Mouse (Mus musculus): Measurements from ENCODE around the gene Trir. TPM values are rescaled to one million over a fixed set of nuclear protein-coding genes. Genes with fewer than 3 reads are reported as not detected.
A peak's percentile ranks its signal among the peaks of the same experiment; 100 is the strongest.

The Trir gene
- polyA plus RNA-seq, 1 experiment from 2014 or later, result 152 TPM

DNA sequence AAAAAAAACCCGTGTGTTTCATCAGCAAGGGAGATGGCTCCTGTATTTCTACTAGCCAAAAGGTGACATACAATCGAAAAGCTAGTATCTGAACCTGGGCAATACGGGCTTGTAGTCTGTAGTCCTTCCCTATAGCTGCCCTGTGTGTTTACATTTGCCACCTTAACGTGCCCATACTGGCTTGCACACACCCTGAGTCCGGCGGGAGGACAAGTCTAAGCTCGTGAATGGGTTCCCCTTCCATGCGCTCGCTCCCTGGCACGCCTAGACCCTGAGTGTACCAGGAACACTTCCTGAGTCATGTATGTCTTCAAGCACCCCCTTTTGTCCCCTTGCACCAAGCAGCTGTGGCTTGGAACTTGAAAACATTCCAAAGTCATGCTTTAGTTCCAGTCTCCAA, 9.9 kb upstream of the Trir start:
- TF ChIP-seq CTCF (IDR thresholded peaks at IDR 0.05), result no peak

DNA sequence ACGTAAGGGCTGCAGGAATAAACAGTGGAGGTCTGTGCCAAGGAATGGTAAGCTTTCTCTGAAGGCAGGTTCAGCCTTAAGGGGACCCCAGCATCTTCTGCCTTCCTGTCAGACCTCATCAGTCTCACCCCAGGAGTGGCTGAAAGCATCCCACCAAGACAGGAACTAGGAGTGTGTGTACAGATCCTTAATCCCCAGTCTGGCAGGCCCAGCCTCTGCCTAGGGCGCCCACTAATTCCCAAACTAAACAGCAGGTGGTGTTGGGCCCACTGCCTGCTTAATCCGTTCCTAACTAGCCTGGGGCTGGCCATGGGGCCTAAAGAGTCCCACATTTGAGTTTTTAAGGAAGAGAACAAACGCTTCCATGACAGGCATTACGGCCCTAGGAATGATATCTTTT, 9.4 kb upstream of the Trir start:
- POLR2A ChIA-PET, result interaction anchor here (1.2 to 1.6 kb wide), 2 partner anchors 9 to 42 kb away, joined by 5 to 9 read pairs; partner anchors contain the start of gene Trir
- no peak for TF ChIP-seq CTCF (IDR thresholded peaks at IDR 0.05)
- no peak for DNase-seq (ENCODE audit: low read depth, low spot score)
- peaks cover 4% of the 10 kb centered on the region for H3K27me3 ChIP-seq
- ATAC-seq, result no peak
- CTCF ChIA-PET, result interaction anchor here (1.5 kb wide), 1 partner anchor 20 kb away, joined by 6 read pairs; no protein-coding TSS in a partner anchor
- in situ Hi-C loops (cut with MboI; ENCODE audit: low pct_unique_long_range_greater_than_20kb), result no loop called here

More for the DNA sequence above, 9.9 kb upstream of the Trir start:
- no peak for DNase-seq (ENCODE audit: low read depth, low spot score)
- ChIA-PET CTCF (interaction anchor here (1.5 kb wide), 1 partner anchor 19 kb away, joined by 6 read pairs; no protein-coding TSS in a partner anchor), POLR2A (interaction anchor here (1.2 to 1.6 kb wide), 2 partner anchors 9 to 42 kb away, joined by 5 to 9 read pairs; partner anchors contain the start of gene Trir)
- peaks cover 4% of the 10 kb centered on the region for H3K27me3 ChIP-seq
- ATAC-seq, result no peak
- in situ Hi-C loops (cut with MboI; ENCODE audit: low pct_unique_long_range_greater_than_20kb), result no loop called here

DNA sequence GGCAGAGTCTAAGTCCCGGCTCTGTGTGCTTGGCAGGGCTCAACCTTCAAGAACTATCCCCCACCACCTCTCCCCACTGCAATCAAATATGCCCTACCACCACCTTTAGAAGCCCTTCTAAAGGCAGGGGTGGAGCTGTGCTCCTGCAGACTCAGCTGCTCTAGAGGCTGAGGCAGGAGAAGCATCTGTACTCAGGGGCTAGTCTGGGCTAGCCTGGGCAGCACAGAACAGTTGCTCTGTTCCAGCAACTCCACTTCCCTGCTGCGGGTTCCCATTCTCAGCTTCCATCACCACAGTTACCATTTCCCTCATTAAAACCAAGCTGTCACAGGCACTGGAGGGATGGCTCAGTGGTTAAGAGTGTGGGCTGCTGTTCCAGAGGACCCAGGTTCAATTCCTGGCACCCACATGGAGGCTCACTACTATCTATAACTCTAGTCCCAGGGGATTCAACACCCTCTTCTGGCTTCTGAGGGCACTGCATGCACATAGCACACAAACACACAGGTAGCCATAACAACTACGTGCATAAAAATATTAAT, 5.0 kb upstream of the Trir start:
- POLR2A ChIA-PET, result no interaction called here

DNA sequence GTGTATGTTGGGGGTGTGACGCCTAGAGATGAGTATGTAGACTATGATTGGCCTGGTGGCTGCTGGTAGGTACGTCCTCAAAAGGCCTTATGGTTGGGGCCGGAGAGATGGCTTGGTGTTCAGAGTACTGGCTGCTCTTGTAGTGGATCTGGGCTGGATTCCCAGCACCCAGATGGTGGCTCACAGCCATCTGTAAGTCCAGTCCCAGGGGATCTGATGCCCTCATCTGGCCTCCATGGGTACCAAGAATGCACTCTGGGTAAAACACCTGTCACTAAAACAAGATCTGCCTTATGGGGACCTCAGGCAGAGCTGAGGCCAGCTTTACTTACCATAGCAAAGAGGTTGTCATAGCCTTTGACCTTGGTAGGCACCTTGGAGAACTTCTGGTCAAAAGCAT, 2.8 kb upstream of the Trir start:
- no peak for DNase-seq (ENCODE audit: low read depth, low spot score)
- no peak for ATAC-seq
- CTCF ChIA-PET, result no interaction called here
- H3K27me3 ChIP-seq, result no peaks in the 10 kb centered on the region
- in situ Hi-C loops (cut with MboI; ENCODE audit: low pct_unique_long_range_greater_than_20kb), result no loop called here
- no peak for TF ChIP-seq CTCF (IDR thresholded peaks at IDR 0.05)
- POLR2A ChIA-PET, result interaction anchor here (1.4 kb wide), 1 partner anchor 8 kb away, joined by 3 read pairs; no protein-coding TSS in a partner anchor

More for the DNA sequence above, 5.0 kb upstream of the Trir start:
- ATAC-seq (no peak), DNase-seq (ENCODE audit: low read depth, low spot score) (no peak)
- CTCF ChIA-PET, result interaction anchor here (0.6 kb wide), 1 partner anchor 28 kb away, joined by 3 read pairs; no protein-coding TSS in a partner anchor
- TF ChIP-seq CTCF (IDR thresholded peaks at IDR 0.05), result no peak
- H3K27me3 ChIP-seq, result no peaks in the 10 kb centered on the region
- in situ Hi-C loops (cut with MboI; ENCODE audit: low pct_unique_long_range_greater_than_20kb), result no loop called here

DNA sequence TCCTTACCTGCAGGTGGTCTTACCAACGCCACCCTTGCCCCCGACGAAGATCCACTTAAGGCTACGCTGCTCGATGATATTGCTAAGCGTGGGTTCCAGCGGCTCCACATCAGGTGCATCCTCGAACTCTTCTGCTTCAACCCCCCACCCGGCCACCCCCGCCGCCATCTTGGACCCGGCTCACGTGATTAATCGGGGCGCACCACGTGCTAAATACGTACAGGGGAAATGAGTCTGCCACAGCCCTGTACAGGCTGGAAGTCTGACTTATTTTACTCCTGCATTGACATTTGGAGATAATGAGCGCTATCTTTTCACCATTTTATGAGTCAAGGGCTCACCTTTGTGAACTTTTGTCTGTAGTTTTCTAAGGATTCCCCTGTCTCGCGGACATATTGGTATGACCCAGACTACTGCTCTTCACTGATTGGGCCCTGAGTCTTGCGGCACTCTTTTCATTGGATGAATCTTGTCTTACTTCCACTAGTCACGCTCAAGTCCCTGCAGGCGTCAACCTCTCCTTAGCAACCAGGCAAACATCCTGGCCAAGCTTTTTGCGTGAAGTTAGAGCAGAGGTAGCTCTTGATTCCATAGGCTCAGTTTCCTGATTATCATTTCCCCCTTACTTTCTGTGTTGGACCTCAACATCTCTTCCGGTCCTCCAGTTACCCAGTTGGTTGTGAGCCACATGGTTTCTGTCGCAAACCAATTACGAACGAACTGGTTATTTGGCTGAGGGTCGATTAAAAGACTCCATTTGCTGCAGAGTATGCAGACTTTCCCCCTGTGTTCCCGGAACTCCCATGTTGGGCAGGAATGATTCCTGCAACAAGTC, 1.3 kb upstream of the Trir start, which contains the start of gene Asna1:
TSS of gene Asna1 (minus strand) at position 184 of the 835 bp plus-strand sequence.
- POLR2A ChIA-PET, result interaction anchor here (1.4 to 1.9 kb wide), 3 partner anchors 8 to 49 kb away, joined by 3 to 9 read pairs (median 7); no protein-coding TSS in a partner anchor

DNA sequence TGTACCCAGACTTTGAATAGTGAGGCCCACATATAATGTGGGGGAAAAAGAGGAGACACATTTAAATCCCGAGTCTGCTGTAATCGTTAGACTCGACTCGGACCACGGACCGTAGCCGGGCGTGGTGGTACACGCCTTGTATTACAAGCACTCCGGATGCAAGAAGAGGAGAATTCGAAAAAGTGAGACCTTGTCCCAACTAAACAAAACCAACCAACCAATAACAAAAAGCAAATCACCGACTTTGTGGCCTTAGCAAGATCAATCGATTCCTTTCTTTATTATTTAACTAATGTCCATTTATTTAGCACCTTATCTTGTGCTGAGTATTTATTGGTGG, 863 bp downstream of the Trir start:
- CTCF ChIA-PET, result interaction anchor here (1.0 kb wide), 1 partner anchor 34 kb away, joined by 3 read pairs; no protein-coding TSS in a partner anchor
- ATAC-seq, result no peak
- POLR2A ChIA-PET, result interaction anchor here (1.9 kb wide), 1 partner anchor 51 kb away, joined by 7 read pairs; no protein-coding TSS in a partner anchor
- in situ Hi-C loops (cut with MboI; ENCODE audit: low pct_unique_long_range_greater_than_20kb), result no loop called here
- no peak for DNase-seq (ENCODE audit: low read depth, low spot score)
- no peaks in the 10 kb centered on the region for H3K27me3 ChIP-seq
- TF ChIP-seq CTCF (IDR thresholded peaks at IDR 0.05), result no peak

More for the DNA sequence above, 1.3 kb upstream of the Trir start, which contains the start of gene Asna1:
- no peak for TF ChIP-seq CTCF (IDR thresholded peaks at IDR 0.05)
- CTCF ChIA-PET, result interaction anchor here (0.9 to 2.0 kb wide), 3 partner anchors 11 to 46 kb away, joined by 4 to 8 read pairs (median 5); partner anchors contain the start of genes Dhps and Tnpo2
- H3K27me3 ChIP-seq, result no peaks in the 10 kb centered on the region
- DNase-seq (ENCODE audit: low read depth, low spot score), result peak; percentile 80
- in situ Hi-C loops (cut with MboI; ENCODE audit: low pct_unique_long_range_greater_than_20kb), result no loop called here
- peak; percentile 73 for ATAC-seq

DNA sequence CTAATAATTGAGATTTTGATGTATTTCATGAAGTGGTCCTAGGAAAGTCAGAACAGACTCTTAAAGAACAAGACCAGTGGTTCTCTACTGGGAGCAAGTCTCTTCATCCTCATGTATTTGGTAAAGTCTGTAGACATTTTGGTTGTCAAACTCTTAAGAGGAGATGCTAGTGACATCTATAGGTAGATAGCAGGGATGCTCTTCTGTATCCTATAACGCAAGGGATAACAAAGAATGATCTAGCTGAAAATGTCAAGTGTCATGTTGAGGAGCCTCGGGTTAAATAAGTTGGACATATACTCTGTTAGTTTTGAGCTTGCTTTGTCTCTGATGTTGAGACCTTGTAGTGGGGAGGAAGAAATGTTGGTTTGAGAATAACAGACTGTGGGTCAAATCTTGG, 1.3 kb downstream of the Trir start:
- in situ Hi-C loops (cut with MboI; ENCODE audit: low pct_unique_long_range_greater_than_20kb), result no loop called here
- DNase-seq (ENCODE audit: low read depth, low spot score), result no peak
- POLR2A ChIA-PET, result no interaction called here
- no peak for TF ChIP-seq CTCF (IDR thresholded peaks at IDR 0.05)
- H3K27me3 ChIP-seq, result no peaks in the 10 kb centered on the region
- CTCF ChIA-PET, result interaction anchor here (1.0 kb wide), 2 partner anchors 33 to 53 kb away, joined by 3 read pairs; no protein-coding TSS in a partner anchor
- ATAC-seq, result no peak

DNA sequence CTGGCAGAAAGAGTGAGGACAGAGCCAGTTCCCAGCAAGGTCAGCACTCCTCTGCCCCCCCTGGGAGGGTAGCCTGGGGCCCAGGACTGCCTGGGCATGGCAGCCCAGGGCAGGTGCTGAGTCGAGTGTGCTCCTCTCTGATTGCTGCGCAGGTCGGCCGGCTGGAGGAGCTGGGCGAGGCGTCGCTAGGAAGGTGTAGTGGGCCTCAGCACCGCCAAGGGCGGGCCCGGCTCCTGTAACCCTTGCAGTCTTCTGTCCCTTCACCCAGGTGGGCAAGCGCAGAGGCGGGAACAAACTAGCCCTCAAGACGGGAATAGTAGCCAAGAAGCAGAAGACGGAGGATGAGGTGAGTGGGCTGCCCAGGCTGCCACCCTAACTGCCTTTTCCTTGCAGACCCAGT, 2.6 kb downstream of the Trir start:
- no peaks in the 10 kb centered on the region for H3K27me3 ChIP-seq
- TF ChIP-seq CTCF (IDR thresholded peaks at IDR 0.05), result no peak
- ATAC-seq (no peak), DNase-seq (ENCODE audit: low read depth, low spot score) (no peak)
- ChIA-PET CTCF (no interaction called here), POLR2A (interaction anchor here (0.8 kb wide), 1 partner anchor 9 kb away, joined by 3 read pairs; no protein-coding TSS in a partner anchor)
- in situ Hi-C loops (cut with MboI; ENCODE audit: low pct_unique_long_range_greater_than_20kb), result no loop called here

DNA sequence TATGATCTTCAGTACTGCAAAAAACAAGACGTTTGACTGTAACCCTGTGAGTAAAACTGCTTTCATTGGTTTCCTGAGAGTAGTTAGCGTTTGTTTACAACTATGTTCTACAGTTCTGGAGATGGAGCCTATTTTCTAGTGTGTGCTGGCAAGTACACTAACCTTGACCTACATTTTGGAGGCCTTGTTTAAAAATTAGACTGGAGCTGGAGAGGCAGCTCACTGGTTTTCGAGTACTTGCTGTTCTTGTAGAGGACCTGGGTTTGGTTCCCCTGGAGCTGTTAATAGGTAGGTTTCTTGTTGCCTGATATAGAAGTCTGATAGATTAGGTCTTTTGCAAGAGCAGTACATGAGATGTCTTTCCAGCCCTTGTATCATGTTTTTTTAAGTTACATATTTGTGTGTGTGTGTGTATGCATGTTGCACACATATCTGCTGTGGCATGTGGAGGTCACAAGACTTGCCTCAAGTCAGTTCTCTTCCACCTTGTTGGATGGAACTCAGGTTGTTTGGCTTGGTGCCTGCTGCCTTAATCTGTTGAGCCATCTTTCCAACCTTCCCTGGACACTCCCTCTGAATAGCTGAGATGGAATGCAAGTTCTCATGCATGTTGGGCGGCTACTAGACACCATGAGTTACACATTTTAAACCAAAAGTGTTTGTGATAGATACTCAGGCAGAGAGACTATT, 6.1 kb downstream of the Trir start:
- no peaks in the 10 kb centered on the region for H3K27me3 ChIP-seq
- POLR2A ChIA-PET, result no interaction called here
- TF ChIP-seq CTCF (IDR thresholded peaks at IDR 0.05), result no peak
- CTCF ChIA-PET, result interaction anchor here (3.1 kb wide), 1 partner anchor 58 kb away, joined by 9 read pairs; no protein-coding TSS in a partner anchor
- ATAC-seq, result no peak
- in situ Hi-C loops (cut with MboI; ENCODE audit: low pct_unique_long_range_greater_than_20kb), result no loop called here
- no peak for DNase-seq (ENCODE audit: low read depth, low spot score)

DNA sequence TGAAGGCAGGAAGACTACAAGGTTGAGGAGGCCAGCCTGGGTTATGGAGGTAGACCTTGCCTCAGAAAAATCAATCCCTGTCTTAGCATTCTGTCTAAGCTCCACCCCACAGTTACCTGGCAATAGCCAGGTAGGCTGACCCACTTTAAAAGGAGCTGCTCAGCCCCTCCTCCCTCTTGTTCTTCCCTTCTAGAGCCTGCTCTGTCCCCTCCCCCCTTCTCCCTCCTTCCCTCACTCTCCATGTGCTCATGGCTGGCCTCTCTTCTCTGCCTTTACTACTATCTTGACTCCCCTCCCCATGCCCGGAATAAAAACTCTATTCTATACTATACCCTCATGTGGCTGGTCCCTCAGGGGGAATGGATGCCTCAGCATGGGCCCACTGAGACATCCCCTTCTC, 7.2 kb downstream of the Trir start:
- no peak for ATAC-seq
- POLR2A ChIA-PET, result no interaction called here
- CTCF ChIA-PET, result no interaction called here
- in situ Hi-C loops (cut with MboI; ENCODE audit: low pct_unique_long_range_greater_than_20kb), result no loop called here
- H3K27me3 ChIP-seq, result no peaks in the 10 kb centered on the region
- no peak for DNase-seq (ENCODE audit: low read depth, low spot score)
- no peak for TF ChIP-seq CTCF (IDR thresholded peaks at IDR 0.05)
